Mouse (Mus musculus): ENCODE data around the gene Itgb2l.
A peak's percentile ranks its signal among the peaks of the same experiment; 100 is the strongest.

The Itgb2l gene

DNA sequence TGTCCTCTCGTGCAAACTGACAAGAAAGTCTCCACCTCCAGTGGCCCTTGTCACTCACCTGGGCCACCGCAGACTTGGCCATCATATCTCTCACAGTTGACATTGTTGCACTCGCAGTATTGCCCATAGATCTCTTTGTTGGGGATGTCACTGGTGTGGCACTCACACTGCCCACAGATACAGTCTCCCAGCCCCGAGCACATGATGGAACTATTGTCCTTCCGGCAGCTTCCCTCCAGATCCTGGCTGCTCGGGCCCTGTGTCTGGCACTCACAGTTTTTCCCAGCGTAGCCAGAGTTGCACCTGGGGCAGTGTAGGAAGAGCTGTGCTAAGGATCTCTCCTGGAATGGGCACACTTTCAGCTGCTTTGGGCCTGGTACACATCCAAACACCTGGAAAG lies 16.7 kb downstream of the Itgb2l start:
- DNase-seq: no peak

DNA sequence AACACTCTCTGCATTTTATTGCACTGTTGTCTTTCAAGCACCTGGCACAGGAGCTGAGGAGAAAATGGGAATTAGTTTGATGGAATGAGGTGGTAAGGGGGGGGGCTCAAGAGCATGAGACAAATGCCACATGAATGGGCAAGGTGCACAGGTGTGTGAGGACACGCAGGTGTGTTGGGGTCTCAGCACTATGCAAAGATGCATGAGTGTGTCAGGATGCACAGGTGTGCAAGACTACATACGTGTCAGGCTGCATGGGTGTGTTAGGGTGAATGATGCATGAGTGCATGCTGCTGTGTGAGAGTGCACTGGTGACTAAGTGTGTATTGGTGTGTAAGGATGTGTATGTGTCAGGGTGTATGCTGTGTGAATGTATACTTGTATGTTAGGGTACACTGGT lies 18.4 kb downstream of the Itgb2l start:
- DNase-seq: no peak

DNA sequence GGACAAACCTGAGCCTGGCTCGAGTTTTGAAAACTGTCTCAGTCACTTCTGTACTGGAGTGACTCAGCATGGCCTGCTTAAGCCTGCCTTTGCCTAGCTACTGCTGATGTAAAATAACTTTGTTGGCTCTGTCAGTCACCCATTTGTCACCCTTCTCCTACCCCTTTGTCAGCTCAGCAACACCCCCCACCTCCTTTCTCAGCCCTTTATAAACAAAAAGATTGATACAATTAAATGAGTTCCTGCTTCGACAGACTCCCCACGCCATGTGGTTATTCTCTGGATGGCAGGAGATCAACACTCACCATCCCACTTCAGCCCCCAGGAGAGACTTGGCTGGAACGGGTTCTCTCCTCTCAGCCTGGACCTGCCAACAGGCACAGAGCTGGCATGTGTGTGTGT lies 35.4 kb downstream of the Itgb2l start:
- no peak for DNase-seq

DNA sequence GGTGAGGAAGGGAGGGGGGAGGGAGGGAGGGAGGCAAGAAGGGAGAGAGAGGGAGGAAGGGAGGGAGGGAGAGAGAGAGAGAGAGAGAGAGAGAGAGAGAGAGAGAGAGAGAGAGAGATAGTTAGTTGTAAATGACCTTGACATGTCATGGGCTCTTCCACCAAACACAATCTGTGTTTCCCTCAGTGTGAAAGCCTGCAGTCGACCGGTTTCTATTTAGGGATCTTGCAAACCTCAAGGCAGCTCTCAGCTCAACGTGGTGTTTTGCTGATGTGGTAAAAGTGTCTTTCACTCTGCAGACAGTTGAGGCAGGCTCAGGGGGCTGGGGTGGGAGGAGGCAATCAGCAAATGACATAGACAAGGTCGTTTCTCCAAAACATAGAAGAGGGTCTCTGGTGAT lies 37.1 kb downstream of the Itgb2l start:
- no peak for DNase-seq

DNA sequence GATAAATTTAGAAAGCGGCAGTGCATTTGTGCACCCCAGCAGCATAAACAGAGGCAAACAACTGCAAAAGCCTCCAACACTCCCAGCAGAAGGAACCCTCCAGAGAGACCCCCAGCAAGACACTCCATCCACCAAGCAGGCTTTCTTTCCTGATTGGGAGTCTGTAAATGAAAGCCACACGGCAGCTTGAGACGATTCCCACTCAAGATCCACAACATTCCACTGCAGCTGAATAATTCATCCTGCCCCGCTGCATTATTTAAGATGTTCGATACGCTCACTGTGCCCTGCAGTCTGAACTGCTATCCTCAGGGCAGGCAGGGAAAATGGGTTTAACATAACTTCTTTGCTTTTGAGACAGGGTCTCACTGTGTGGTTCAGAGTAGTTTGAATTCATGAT lies 41.1 kb downstream of the Itgb2l start:
- no peak for DNase-seq

DNA sequence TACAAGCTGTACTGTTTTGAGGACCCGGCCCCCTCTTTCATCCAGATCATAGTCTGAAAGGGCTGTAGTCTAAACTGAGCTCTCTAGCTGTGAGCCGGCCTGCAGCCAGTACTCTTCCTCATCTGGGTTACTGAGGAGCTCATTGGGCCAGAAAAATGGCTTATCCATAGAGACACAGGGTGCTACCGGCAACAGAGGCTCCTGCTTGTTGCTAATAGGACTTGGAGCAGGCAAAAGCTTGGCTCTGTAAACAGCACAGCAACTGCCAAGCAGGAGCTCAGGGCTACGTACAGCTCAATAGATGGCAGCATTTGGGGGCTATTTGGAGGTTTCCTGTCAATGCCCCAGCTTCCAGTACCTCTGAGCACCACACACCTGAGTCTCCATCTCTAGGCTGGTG lies 43.4 kb downstream of the Itgb2l start:
- DNase-seq: no peak

DNA sequence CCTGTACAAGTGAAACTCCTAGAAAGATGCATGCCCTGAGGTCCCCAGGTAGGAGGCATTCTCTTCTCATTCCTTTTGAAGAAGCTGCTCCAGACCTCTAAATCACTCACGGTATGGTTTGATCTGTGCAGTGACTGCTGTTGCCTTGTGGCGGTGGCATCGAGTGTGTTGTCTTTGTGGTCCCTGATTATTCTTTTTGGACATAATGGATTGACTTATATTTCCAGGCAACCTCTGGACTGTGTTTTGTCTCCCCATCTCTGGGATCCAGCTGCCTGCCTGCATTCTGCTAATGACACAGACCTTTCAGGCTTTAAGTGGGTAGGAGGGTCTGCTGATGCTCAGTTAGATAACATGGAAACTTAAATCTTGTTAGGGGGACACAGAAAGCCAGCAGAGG lies 44.6 kb downstream of the Itgb2l start:
- no peak for DNase-seq

DNA sequence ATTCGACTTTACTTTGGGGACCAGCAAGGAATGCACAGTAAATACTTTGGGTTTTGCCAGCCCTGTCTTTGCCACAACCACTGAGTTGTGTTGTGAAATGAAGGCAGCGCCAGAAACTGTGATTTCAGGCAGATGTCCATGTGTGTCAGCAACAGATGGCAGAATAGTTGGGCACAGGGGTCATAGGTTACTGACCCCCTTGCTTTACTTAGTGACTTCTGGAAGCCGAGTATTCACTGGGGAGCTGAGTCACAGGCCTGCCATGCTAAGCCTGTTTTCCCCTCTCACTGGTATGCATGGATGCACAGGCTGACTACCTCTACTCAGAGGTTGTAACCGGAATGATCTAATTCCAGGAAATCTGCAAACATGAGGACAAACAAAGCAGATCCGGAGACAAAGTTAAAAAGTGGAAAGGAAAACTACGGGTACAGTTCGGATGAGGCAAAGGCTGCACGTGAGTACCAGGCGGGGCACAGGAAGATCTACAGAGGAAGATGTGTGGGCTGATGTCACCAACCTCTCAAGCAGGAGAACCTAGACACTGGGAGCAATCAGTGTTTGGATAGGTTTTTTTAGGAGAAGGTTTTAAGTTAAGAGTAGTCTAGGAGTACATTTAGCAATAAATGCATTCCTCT lies 47.3 kb downstream of the Itgb2l start:
- DNase-seq: no peak

DNA sequence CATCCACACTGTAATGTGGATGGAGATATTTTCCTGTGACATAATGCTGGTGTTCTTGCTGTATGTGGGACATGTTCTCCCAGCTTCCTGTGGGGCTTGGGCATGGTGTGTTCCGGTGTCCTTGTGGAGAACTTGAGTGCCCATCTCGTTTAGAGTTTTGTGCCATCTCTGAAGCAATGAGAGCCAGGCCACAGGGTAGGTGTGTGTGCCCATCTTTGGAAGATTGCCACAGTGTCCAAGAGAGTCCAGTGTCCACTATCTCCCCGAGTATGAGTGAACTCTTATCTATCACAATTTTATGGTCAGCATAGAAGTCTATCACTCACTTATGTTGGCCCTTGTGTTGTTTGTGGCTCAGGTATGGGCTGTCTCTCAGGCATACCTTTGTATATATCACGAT lies 47.9 kb downstream of the Itgb2l start:
- DNase-seq: no peak

DNA sequence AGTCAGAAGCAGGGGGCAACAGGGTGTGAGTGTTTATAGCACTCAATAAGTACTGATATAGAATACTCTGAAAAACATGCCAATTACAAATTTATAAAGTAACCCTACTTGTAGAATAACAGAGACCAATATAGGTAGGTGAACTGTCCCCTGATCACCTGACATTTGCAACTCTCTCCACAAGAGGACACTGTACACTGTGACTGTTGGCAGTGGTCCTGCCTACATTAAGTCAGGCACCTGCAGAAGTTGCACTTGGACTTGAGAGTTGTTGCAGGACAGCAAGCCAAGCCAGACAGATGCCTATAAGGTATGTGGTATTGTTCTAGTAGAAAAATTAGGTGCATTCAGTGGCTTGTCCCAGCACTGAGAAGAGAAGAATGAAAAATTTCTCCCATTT lies 52.3 kb downstream of the Itgb2l start:
- DNase-seq: no peak

DNA sequence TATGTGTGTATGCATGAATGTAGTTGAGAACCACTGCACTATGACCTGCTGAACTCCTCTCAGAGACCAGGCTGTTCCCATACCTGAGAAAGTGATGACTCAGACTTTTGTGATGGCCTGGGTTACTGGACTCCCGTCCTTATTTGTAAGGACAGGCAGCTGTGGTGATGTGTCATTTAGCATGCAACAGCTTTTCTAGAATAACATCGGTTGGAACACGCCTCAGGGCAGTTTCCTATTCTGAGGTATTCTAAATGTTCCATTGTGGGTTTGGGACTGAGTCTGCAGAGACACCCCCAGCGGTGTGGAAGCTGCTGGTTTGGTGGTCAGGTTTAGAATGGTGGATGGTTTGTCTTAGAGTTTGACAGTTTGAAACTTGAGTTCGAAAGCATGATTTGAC lies 54.9 kb downstream of the Itgb2l start:
- no peak for DNase-seq

DNA sequence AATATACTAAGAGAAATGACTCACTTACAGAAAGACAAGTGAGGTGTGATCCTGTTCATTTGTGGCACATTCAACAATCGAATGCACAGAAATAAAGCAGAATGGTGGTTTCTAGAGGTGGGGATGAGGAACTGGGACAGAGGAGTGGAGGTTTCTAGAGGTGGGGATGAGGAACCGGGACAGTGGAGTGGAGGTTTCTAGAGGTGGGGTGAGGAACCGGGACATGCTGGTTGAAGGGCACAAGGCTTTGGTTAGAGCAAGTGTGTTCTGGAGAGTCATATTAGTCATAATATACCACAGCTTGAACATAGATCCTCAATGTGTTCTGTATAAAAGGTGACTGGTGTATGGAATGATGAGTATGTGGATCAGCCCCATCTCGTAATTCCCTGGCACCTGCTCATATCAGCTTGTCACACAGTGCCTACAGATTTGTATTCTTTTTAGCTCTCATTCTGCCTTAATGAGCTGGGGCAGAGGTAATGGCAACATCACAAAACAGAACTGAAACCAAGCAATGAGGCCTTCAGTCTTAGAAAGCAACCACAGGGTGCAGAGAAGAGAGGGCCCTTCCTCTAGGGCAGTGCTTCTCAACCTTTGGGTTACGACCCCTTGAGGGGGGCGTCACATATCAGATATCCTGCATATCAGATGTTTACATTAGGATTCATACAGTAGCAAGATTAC lies 55.6 kb downstream of the Itgb2l start:
- DNase-seq: no peak

DNA sequence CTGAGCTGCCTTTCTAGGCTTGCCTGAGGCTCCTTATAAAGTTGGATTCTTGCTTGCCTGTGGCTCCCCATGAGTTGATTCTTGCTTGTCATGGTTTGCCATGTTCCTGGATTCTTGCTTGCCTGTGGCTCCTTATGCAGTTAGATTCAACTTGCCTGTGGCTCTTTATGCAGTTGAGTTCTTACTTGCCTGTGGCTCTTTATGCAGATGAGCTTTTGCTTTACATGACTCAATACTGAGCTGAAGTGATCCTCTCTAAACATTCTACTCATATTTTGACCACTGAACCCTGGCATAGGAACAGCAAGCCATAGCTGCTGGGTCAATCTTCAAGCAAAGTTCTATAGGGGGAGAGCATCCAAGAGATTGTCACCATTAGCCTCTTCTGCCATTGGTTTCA lies 58.7 kb downstream of the Itgb2l start:
- DNase-seq: no peak

DNA sequence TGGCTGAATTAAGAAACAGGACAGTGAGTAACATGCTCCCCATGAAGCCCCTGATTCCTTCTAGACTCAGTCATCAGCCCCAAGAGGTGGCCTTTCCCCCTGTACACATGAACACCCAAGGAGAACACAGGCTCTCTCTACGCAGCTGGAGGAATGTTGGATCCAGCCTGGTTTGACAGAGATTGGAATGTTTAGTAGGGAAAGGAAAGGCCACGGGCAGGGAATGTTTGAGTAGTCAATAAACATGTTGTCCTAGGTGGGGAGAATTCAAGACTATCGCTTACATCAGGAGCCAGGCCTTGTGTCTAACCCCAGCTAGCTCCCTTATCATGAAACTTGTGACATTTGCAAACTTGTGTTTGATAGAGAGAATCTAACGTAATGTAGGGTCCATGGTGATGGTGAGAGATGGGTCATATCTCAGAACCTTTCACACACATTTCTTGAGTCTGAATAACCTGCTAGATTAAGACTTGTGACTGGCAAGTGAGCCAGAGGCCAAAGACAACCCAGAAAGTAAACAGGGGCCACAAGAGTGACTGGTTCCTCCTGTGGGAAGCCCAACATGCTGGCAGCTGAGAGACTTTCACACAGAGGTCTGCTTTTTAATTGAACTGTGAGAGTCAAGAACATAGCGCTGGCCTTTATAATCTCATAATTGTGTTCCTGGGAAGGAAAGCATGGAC lies 60.8 kb downstream of the Itgb2l start:
- no peak for DNase-seq

DNA sequence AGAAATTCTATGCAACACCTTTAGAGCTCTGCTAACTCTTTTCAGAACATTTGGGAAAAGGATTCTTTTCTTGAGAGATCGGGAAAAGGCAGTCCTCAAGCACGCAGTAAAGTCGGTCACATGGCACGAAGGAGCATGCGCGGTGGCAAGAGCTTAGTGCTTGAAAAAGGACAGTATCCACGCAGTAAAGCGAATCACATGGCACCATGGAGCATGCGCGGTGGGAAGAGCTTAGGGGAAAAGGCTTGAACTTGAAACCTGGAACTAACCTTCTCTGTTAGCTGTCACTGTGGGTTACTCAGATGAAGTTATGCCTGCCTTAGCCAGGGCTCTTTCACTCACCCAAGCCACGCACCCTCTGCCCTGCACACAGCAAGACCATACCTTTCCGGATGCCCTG lies 62.0 kb downstream of the Itgb2l start:
- no peak for DNase-seq

DNA sequence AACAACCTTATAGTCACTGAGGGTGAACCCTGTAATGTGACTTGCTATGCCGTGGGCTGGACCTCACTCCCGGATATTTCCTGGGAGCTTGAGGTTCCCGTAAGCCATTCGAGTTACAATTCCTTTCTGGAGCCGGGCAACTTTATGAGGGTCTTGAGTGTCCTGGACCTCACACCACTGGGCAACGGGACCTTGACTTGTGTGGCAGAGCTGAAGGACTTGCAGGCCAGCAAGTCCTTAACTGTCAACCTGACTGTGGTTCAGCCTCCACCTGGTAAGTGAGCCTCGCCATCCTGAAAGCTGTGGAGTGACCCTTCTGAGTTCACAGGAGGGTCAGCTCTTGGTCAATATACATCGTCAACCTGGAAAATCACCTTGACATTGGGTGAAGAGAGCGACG lies 65.3 kb downstream of the Itgb2l start:
- no peak for DNase-seq

DNA sequence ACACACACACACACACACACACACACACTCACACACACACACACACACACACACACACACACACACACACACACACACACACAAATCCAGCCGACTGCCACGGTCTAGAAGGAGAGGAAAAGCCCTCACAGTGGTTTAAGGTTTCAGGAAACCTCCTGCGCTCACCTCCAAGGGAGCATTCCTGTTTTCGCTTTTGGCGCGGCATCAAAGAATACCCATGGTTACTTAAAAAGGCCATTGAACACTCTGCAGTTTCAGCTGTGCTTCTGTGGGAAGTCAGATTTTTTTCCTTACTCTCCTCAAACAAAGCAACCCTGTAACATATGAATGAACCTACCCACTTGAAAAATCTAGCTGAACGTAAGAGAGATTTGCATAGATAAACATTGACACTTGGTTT lies 67.1 kb downstream of the Itgb2l start:
- peak; percentile 73 for DNase-seq

DNA sequence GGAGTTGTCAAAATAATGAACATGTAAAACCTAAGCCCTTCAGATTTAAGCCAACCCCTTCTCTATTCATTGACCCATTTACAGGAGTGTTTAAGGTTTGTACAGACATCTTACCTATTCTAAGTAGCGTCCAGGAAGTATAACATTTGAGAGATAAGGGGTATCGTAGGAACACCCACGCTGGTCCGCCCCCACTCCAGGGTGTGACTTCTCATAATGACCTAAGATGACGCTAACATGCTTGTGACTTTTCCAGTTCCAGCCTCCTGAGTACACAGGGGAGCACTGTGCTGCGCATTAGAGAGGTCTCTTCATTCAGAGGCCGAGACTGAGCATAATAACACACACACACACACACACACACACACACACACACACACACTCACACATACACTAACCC lies 67.9 kb downstream of the Itgb2l start:
- no peak for DNase-seq

DNA sequence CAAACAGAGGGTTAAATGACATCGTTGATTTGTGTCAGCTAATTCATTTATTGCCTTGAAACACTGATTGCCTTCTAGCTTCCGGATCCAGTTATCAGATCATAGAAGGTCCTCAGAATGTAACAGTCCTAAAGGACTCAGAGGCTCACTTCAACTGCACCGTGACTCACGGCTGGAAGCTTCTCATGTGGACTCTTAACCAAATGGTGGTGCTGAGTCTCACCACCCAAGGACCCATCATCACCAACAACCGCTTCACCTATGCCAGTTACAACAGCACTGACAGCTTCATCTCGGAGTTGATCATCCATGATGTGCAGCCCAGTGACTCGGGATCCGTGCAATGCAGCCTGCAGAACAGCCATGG lies 70.7 kb downstream of the Itgb2l start:
- DNase-seq: no peak
